Mouse (Mus musculus): ENCODE measurements at regions not wholly inside any gene's neighbourhood (a gene's known extent, or its start where the extent isn't known, plus 50 kb on each side); places are given as distances from the start of the nearest gene placed in this dataset.
A peak's percentile ranks its signal among the peaks of the same experiment; 100 is the strongest.
"Not testable (repeated sequence)": the region's sequence is repeated elsewhere in the genome, so short reads cannot be mapped to it uniquely, and the experiment has no call there.

DNA sequence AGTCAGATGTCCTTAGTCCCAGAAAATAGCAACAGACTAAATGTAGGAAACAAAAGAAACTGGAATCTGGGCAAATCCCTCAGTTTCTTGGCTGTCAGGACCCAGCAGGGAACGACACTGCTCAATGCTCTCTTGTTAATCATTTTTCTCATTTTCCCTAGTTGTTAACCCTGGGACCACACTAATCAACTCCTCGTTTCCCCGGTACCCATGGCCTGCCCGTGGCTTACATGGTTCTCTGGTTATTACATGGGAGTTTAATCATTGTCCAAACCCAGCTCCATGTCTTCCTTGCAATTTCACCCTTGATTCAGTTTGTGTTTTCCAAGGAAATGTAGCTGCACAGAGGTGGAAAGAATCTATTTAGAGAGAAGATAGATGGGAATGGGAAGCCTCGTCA is 580.1 kb upstream of the Klhl29 start:
- Histone ChIP-seq H3K4me3 (replicated peaks) (no peak overlapping the region), H3K4me2 (no peak overlapping the region), H3K27me3 (no peaks in the 10 kb centered on the region), H3K4me1 (replicated peaks) (no peaks in the 10 kb centered on the region), H3K9ac (replicated peaks) (no peak overlapping the region), H3K27ac (no peak overlapping the region), H3K9me3 (no peaks in the 10 kb centered on the region), H3K36me3 (no peaks in the 10 kb centered on the region)
- WGBS, result 40% methylated on average over 5 of the region's 5 CpGs
- no peak for ATAC-seq (ENCODE audit: insufficient number of reproducible peaks, insufficient read depth, low FRiP score, low TSS enrichment, low read depth)

DNA sequence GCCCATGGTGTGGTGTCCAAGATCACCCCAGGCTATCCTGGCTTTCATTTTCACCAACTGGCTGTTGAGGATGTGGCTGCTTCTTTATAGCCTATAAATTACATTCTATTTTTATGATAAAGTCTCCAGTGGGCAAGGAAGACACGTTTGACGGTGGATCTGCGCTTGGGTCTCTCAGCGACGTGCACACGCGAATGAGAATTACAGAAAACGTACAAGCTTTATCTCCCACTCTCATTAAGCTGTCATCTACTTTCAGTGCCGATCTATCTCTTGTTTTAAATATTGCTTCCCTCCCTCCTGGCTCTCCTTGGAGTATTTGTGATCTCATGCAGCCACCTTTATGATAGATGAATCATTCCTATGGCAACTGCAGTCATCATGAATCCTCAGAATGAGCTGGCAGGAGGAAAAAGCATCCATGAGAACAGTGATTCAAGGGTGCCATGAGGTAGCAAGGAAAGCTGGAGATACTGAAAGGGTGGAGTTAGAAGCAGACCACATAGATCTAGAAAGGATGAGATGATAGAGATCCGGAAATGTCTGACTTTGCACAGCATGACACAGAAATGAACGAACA is 568.0 kb upstream of the Klhl29 start:
- ATAC-seq (ENCODE audit: insufficient number of reproducible peaks, insufficient read depth, low FRiP score, low TSS enrichment, low read depth), result no peak
- Histone ChIP-seq H3K4me1 (replicated peaks) (no peaks in the 10 kb centered on the region), H3K27ac (no peak overlapping the region), H3K36me3 (no peaks in the 10 kb centered on the region), H3K9ac (replicated peaks) (no peak overlapping the region), H3K27me3 (no peaks in the 10 kb centered on the region), H3K4me2 (no peak overlapping the region), H3K9me3 (no peaks in the 10 kb centered on the region), H3K4me3 (replicated peaks) (no peak overlapping the region)
- WGBS, result 84% methylated on average over 11 of the region's 11 CpGs

DNA sequence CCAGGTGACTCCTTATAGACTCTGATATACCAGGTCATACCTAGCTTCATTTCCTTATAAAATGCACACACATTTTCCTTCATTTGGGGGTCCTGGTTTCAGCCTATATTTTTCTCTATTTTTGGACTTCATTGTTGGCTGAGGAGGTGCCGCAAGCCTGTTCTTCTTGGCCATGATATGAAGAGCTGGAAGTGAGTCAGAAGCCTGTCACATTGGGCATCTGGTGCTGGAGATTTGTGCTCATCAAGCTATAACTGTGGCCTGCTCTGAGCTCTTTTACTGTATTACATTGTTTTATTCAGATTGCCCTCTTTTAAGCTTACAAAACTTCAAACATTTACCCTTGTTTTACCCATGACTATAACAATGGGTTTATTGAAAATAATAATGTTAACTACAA is 545.8 kb upstream of the Klhl29 start:
- no peak overlapping the region for H3K9ac ChIP-seq (replicated peaks)
- H3K4me1 ChIP-seq (replicated peaks), result no peaks in the 10 kb centered on the region
- no peak overlapping the region for H3K4me3 ChIP-seq (replicated peaks)
- 100% methylated on average over 1 of the region's 1 CpGs for WGBS
- no peak for ATAC-seq (ENCODE audit: insufficient number of reproducible peaks, insufficient read depth, low FRiP score, low TSS enrichment, low read depth)
- H3K9me3 ChIP-seq, result no peaks in the 10 kb centered on the region
- no peak overlapping the region for H3K4me2 ChIP-seq
- no peak overlapping the region for H3K27ac ChIP-seq
- no peaks in the 10 kb centered on the region for H3K36me3 ChIP-seq
- H3K27me3 ChIP-seq, result no peaks in the 10 kb centered on the region

DNA sequence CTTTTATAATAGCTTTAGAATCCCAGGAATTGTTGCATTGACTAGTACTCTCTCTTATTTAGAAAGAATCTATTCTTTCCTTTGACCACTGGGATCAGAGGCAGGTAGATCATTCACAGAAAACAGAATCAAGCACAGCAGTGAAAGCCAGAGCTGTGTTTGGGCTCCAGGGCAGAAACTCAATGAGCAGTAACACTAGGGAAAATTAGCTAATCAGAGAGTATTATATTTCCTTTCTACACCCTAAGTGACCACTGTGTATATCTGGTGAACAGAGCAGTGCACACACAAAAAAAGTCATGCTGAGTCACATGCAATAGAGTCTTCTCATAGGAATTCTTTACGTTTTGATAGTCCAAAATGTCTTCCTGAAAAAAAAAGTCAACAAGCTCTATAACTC is 542.5 kb upstream of the Klhl29 start:
- no peak for ATAC-seq (ENCODE audit: insufficient number of reproducible peaks, insufficient read depth, low FRiP score, low TSS enrichment, low read depth)
- 77% methylated on average over 1 of the region's 1 CpGs for WGBS
- no peaks in the 10 kb centered on the region for H3K4me1 ChIP-seq (replicated peaks)
- H3K27ac ChIP-seq, result no peak overlapping the region
- no peak overlapping the region for H3K9ac ChIP-seq (replicated peaks)
- H3K27me3 ChIP-seq, result no peaks in the 10 kb centered on the region
- H3K36me3 ChIP-seq, result no peaks in the 10 kb centered on the region
- no peak overlapping the region for H3K4me2 ChIP-seq
- no peak overlapping the region for H3K4me3 ChIP-seq (replicated peaks)
- no peaks in the 10 kb centered on the region for H3K9me3 ChIP-seq

DNA sequence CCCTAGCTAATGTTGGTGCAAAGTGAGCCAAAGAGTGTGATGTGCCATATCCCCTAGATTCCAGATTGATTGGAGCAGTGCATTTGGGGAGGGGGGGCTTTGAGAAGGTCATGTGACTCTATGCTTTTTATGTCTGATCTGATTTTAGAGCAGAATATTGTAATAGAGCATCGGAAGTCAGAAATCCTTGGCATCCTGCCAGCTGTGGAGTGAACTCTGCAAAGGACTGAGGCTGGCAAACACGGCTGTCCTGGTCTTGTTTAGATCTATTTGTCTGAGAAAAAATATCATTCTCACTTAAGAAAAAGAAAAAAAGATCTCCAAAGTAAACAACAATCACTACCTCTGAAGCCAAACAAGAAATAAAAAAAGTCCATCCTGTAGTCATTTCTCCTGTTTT is 530.8 kb upstream of the Klhl29 start:
- H3K4me3 ChIP-seq (replicated peaks), result no peak overlapping the region
- no peak overlapping the region for H3K9ac ChIP-seq (replicated peaks)
- H3K4me2 ChIP-seq, result no peak overlapping the region
- H3K27me3 ChIP-seq, result no peaks in the 10 kb centered on the region
- H3K36me3 ChIP-seq, result no peaks in the 10 kb centered on the region
- no peak for ATAC-seq (ENCODE audit: insufficient number of reproducible peaks, insufficient read depth, low FRiP score, low TSS enrichment, low read depth)
- 79% methylated on average over 2 of the region's 2 CpGs for WGBS
- no peak overlapping the region for H3K27ac ChIP-seq
- H3K4me1 ChIP-seq (replicated peaks), result no peaks in the 10 kb centered on the region
- no peaks in the 10 kb centered on the region for H3K9me3 ChIP-seq

DNA sequence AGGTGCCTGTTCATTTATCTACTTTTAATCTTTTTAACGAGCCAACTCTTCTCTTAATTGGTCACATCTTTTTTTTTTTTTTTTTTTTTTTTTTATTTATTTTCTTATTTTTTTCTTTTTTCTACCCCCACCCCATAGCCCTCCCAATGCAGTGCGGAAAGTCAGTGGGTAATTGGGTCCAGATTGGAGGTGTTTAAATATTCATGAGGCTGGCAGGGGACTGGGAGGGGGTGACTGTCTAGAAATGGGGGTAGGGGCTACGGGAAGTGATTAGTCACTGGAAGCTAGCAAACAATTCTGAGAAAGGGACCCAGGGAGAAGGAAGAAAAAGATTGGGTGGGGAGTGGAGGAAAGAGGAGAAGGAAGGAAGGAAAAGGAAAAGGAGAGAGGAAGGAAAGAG is 516.3 kb upstream of the Klhl29 start:
- H3K9ac ChIP-seq (replicated peaks); ATAC-seq (ENCODE audit: insufficient number of reproducible peaks, insufficient read depth, low FRiP score, low TSS enrichment, low read depth); H3K36me3 ChIP-seq; H3K9me3 ChIP-seq; H3K27me3 ChIP-seq; H3K4me1 ChIP-seq (replicated peaks); H3K4me3 ChIP-seq (replicated peaks); H3K27ac ChIP-seq; H3K4me2 ChIP-seq: not testable (repeated sequence)
- WGBS, result 57% methylated on average over 2 of the region's 3 CpGs

DNA sequence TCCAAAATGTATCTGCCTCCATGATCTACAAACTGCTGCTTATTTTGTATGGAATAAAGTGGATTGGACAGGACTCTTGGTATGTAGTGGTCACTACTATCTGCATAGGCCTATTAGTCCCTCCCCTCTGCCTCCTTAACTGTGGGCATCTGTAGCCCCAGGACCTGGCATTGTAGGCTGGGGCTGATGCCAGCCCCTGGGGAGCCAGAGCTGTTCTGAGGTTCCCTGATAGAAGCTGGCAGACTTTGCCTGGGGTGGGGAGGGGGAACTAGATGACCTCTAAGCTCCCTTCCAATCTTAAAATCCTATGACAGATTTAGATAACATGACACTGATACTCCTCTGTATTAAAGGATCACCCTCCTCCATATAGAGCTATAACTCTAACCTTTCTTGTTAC is 491.2 kb upstream of the Klhl29 start:
- no peaks in the 10 kb centered on the region for H3K27me3 ChIP-seq
- H3K9ac ChIP-seq (replicated peaks), result no peak overlapping the region
- peaks cover 11% of the 10 kb centered on the region; the same call in 1 of the 2 replicates for H3K4me1 ChIP-seq (replicated peaks)
- H3K36me3 ChIP-seq, result no peaks in the 10 kb centered on the region
- no peaks in the 10 kb centered on the region for H3K9me3 ChIP-seq
- H3K27ac ChIP-seq, result no peak overlapping the region
- no peak for ATAC-seq (ENCODE audit: insufficient number of reproducible peaks, insufficient read depth, low FRiP score, low TSS enrichment, low read depth)
- H3K4me2 ChIP-seq, result no peak overlapping the region
- no peak overlapping the region for H3K4me3 ChIP-seq (replicated peaks)

DNA sequence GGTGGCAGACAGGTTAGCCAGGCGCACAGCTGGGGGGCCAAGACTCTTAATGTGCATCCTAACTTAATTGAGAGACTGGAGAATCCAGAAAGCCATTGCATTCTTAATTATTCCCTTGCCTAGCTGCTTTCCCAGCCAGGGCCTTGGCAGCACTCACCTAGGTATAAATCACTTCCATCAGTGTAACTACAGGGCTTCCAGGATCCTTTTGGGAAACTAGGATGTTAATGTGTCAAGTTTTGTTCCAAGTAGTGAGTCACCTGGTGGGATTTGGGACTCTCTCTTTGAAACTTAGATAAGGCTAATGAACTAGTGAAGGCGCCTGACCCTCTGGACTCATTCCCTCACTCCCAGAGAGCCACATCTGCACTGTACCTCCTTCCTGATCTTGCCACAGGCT is 484.3 kb upstream of the Klhl29 start:
- no peak for ATAC-seq (ENCODE audit: insufficient number of reproducible peaks, insufficient read depth, low FRiP score, low TSS enrichment, low read depth)

DNA sequence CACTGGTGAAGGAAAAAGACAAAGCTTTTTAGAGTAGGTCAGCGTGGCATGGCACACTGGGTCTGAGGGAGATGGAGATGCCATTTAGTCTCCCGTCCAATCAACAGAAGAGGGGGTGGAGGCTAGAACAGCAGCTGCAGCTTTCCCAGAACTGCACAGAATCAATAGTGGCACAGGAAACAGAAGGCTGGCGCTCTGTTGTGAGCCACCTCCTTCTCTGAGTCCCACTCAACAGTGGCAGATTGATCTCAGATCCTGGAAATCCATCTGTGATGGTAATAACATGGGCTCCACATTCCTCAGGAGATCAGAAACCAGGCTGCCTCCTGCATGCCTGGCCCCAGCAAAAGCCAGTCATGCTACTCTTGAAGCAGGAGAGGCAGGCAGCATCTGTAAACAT is 480.9 kb upstream of the Klhl29 start:
- Histone ChIP-seq H3K4me2 (no peak overlapping the region), H3K4me1 (replicated peaks) (peaks cover 15% of the 10 kb centered on the region), H3K9ac (replicated peaks) (no peak overlapping the region), H3K27ac (0 out of 2 replicates have a peak overlapping the region, but pooled peaks have one; percentile 45), H3K27me3 (no peaks in the 10 kb centered on the region), H3K36me3 (no peaks in the 10 kb centered on the region), H3K9me3 (no peaks in the 10 kb centered on the region), H3K4me3 (replicated peaks) (no peak overlapping the region)
- 46% methylated on average over 3 of the region's 3 CpGs for WGBS
- no peak for ATAC-seq (ENCODE audit: insufficient number of reproducible peaks, insufficient read depth, low FRiP score, low TSS enrichment, low read depth)

More for the DNA sequence above, 484.3 kb upstream of the Klhl29 start:
- H3K4me2 ChIP-seq, result no peak overlapping the region
- H3K27ac ChIP-seq, result no peak overlapping the region
- no peak overlapping the region for H3K4me3 ChIP-seq (replicated peaks)
- no peaks in the 10 kb centered on the region for H3K27me3 ChIP-seq
- 65% methylated on average over 2 of the region's 2 CpGs for WGBS
- no peak overlapping the region for H3K9ac ChIP-seq (replicated peaks)
- H3K36me3 ChIP-seq, result no peaks in the 10 kb centered on the region
- H3K4me1 ChIP-seq (replicated peaks), result peaks cover 6% of the 10 kb centered on the region
- no peaks in the 10 kb centered on the region for H3K9me3 ChIP-seq

DNA sequence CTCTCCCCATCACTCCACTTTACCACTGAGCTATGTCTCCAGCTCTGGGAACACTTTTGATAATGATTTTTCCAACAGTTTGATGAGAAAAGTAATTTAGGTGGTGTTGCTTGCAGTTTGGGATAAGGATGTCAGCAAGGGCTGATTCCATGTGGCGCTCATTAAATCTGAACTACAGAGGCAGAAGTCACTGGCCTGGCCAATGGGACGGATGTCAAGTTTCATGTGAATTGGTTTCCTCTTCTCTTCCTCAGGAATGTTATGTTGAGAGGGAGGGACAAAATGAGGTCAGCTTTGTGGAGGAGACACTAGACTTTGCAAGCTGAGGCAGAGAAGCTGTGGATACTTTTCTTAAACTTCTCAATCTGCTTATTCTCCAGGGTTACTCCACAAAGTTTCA is 434.9 kb upstream of the Klhl29 start:
- Histone ChIP-seq H3K27ac (no peak overlapping the region), H3K36me3 (no peaks in the 10 kb centered on the region), H3K4me3 (replicated peaks) (no peak overlapping the region), H3K4me2 (no peak overlapping the region), H3K4me1 (replicated peaks) (peaks cover 16% of the 10 kb centered on the region), H3K9me3 (no peaks in the 10 kb centered on the region), H3K27me3 (no peaks in the 10 kb centered on the region), H3K9ac (replicated peaks) (no peak overlapping the region)
- WGBS, result 65% methylated on average over 2 of the region's 2 CpGs
- ATAC-seq (ENCODE audit: insufficient number of reproducible peaks, insufficient read depth, low FRiP score, low TSS enrichment, low read depth), result no peak

DNA sequence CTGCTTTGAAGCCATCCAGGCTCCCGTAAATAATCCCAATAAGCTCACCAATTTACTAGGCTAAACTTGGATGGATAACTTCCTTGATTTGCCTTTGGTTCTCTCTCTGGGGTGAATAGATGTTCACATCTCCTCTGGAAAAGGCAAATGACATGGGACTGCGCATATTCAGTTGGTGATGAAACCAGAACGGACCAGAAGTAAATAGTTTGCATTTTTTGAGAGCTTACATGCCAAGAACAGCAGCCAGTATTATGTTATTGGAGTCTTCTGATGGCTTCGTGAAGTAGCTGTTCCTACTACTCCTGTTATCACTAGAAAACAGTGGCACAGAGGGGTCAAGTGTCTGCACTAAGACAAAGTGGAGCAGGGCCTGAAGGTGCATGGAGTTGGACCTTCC is 434.5 kb upstream of the Klhl29 start:
- H3K27ac ChIP-seq, result no peak overlapping the region
- 65% methylated on average over 4 of the region's 4 CpGs for WGBS
- no peaks in the 10 kb centered on the region for H3K27me3 ChIP-seq
- no peak overlapping the region for H3K4me3 ChIP-seq (replicated peaks)
- no peak overlapping the region for H3K9ac ChIP-seq (replicated peaks)
- peaks cover 16% of the 10 kb centered on the region for H3K4me1 ChIP-seq (replicated peaks)
- no peaks in the 10 kb centered on the region for H3K36me3 ChIP-seq
- ATAC-seq (ENCODE audit: insufficient number of reproducible peaks, insufficient read depth, low FRiP score, low TSS enrichment, low read depth), result no peak
- no peak overlapping the region for H3K4me2 ChIP-seq
- H3K9me3 ChIP-seq, result no peaks in the 10 kb centered on the region

DNA sequence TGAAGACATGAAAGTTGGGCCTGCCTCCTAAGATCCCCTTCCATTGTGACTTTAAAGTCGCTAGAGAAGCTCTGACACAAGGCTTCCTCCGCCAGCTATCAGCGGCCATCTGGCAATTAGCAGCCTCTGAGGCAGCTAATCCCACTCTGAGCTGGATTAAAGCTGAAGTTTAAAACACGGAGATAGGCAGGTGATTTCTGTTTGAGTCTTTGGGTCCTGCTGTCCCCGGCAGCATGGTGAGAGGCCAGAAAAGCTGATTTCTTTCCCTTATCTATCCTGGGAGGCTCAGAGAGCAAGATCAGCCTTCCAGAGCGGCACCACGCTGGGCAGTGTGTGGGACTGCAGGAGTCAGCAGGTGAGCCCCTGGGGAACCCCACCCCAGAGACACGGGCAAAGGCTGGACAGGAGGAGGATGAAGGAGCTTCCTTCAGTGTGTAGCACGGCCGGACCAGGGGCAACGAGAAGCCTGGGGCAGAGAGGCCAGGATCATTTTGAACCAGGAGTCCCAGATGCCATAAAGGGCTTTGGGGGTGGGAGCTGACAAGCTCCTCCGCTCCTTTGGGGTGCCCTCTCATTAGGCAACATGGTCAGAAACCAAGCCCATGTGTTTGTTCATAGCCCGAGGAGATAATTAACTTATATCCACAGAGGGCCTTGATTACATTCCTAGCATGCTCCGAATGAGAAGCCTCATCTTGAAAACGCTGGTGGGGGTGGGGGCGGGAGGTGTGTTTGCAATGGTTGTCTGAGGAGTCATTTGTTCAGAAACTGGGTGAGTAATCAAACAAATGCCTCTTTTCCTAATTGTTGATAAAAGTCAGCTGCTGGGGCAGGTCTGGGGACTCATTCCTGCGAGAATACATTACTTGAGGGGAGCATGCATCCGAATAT is 432.8 kb upstream of the Klhl29 start:
- Histone ChIP-seq H3K9me3 (no peaks in the 10 kb centered on the region), H3K27ac (no peak overlapping the region), H3K4me1 (replicated peaks) (peaks cover 16% of the 10 kb centered on the region), H3K9ac (replicated peaks) (no peak overlapping the region), H3K4me2 (no peak overlapping the region; the same call in 1 of the 2 replicates), H3K4me3 (replicated peaks) (no peak overlapping the region), H3K36me3 (no peaks in the 10 kb centered on the region), H3K27me3 (no peaks in the 10 kb centered on the region)
- WGBS, result 17% methylated on average over 18 of the region's 18 CpGs
- no peak for ATAC-seq (ENCODE audit: insufficient number of reproducible peaks, insufficient read depth, low FRiP score, low TSS enrichment, low read depth)

Data from limb, embryonic 12.5 days (tissue).